Mouse (Mus musculus): Measurements from ENCODE around the gene Fam19a5.

- TF ChIP-seq POLR2A (IDR thresholded peaks at IDR 0.05; ENCODE audit: control insufficient read depth, low read depth, low read length): no peak
- no peak for TF ChIP-seq CTCF (IDR thresholded peaks at IDR 0.05; ENCODE audit: control insufficient read depth, insufficient read depth, insufficient replicate concordance, low read depth, low read length)
Observed at GRCm38 (mm10) chr15:87692394-87692793, 148.3 kb downstream of the Fam19a5 start.
